Mouse (Mus musculus) fibroblast of lung, adult 2 months (primary cell): Measurements from ENCODE around the gene Zdhhc18.

ENCODE experiments used
- DNase-seq: peaks from one replicate; pipeline ENCODE4 v3.0.0-alpha.2; 2011; ENCODE audit warnings: low read depth

The Zdhhc18 gene

DNA sequence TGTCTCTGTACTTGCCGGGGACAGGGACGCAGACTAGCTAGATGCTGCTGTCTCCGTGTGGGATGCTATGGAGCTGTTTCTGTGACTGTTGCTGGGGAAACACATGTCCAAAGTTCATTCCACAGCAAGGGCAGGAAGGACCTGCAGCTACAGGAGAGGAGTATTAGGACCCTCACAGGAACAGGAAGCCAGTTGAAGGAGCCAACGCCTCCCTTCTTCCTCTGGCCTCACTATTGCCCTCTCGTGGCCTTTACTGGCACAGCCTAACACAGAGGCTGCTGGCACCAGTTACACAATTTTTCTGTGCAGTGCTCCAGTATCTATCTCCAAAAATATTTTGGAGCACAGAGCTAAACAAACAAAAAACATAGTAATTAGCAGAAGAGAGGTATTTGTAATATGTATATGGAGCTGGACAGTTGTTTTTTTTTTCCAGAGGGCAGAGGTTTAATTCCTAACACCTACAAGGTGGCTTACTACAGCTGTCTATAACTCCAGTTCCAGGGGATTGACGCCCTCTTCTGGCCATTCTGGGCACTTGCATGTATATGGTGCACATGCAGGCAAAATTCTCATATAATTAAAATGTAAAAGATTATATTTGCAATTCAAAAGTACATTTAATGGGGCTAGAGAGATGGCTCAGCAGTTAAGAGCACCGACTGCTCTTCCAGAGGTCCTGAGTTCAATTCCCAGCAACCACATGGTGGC lies at the start of gene Zdhhc18:
Zdhhc18 (minus strand) TSS at position 166 of the 711 bp plus-strand sequence.
- no peak for DNase-seq

DNA sequence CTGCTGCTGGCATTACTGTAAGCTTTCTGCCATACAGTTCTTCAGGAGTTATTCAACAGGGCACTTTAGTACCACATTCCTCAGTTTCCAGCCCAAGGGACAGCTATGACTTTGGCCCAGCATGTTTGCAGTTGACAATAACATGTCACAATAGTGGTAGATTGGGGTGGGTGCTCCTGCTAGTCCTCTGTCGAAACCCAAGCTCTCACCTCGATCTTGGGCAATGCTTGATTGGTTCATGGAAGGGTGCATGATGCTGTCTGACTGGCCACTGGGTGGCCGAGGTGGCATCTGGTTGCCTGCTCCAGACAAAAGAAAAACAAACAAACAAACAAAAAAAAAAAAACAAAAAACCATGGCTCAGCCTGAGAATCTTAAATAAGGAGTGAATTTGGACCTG lies 45.4 kb upstream of the Zdhhc18 start:
- DNase-seq, result no peak

DNA sequence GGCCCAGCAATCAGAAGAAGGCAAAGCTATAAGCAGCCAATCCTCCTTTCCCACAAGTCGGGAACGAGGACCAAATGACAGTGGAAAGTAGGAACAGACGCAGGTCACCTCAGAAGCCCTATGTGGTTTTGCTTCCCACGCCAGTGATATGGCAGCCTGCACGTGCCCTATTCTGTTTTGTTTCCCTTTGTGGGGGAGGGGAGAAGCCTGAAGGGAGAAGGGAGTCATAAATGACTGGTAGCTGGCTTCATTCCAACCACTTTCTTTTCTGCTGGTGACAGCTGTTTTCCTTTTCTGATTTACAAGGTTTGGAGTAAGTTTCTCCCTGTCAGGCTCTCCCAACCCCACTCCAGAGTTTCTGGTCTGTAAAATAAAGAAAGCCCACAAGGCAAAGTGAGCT lies 40.3 kb upstream of the Zdhhc18 start:
- DNase-seq, result no peak

DNA sequence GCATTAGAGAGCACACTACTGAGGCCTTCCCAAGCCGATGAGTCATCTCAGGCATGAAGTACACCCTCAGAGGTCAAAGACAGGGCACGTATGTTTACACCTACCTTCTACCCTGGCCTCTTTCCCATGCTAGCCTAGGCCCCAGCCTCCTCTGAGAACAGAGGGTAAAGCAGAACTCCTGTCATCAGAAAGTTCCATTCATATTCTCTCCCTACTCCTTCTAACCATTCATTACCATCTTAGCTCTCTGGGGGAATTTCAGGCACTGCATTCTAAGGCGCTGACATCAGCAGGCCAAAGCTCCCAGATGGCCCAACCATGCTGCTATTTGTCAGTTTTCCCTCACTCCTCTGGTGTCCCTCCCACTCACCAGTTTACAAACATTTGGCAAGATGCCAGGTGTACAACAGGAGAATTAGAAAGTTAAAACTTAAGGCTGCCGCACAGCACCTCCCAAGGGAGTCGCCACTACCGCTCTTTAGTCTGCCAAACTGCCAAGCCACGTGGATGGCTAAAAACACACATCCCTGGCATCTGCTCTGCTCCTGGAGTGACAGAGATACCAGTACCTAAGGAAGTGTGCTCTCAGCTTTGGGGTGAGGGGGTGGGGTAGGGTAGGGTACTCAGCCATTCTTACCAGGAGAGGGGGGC lies 38.6 kb upstream of the Zdhhc18 start:
- DNase-seq, result peak; percentile 67

DNA sequence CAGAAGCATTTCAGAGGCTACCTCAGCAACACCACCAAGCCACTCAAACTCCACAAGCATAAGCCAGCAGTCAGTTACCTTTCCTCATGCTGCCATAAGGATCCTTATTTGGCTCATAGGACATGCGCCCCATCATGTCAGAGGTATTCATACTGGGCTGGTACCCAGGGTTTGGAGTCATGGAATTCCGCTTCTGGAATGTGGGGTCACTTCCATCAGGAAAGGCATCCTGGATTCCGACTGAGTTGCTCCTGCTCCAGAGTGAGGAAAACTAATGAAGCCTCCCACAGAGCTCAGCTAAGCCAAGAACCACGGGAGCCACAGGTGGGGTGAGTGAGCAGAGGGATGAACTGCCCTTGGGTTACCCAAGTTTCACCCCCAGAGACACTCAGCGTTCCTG lies 37.2 kb upstream of the Zdhhc18 start:
- DNase-seq, result no peak

DNA sequence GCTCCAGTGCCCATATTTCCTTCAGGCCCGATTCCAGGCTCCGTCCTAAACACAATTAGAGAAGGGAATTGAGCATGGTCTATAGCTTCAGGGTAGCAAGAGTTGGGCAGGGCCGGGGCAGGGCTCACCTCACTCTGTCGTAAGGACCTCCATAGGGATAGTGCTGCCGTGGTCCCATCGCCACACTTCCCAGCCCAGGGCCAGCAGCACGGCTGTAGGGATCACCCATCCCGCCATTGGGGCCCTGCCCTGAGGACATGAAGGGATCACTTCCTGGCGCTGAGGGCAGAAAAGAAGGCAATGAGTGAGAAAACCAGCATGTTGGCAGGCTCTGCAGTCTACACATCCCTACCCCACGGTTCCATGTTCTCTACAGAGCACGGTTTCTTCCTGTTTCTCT lies 36.6 kb upstream of the Zdhhc18 start:
- no peak for DNase-seq

DNA sequence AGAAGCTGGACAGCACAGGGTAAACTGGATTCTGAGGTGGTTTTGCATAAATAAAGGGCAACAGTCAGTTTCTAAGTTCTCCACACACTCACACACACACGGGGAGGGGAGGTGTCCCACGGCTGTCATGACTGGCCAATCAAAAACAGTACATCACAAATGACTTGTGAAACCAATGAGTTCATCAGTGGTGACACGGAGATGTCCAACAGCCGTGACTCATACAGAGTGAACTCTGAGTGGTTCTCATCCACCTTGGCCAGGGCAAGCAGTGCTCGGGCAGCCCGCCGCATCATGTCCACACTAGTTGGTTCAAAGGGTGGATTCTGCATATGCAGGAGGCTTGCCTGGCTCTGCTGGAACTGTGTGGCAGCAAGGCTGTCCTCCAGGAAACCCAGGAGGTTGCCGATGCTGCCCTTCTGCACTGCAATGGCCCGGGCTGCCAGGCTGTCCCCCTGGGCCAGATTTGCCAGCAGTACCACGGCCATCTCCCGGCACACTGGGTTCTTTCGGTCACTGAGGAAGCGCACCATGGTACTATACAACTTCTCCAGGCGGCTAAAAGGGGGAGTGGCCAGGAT lies 30.3 kb upstream of the Zdhhc18 start:
- no peak for DNase-seq

DNA sequence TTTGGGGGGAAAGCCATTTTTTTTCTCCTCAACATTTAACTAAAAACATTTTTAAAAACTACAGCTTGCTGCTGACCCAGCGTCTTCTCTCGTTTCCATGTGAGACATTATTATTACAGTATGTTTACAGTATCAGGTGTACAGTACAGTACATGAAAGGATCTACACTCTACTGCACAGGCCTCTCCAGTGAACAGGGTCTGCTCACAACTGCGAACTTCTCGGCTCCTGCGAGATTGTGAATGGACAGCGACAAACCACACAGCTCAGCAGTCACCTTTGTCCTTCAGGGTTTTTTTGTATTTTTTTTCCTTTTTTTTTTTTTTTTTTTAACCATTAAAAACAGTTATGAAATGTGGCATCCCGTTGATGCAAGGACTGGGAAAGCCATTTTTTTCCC lies 29.7 kb upstream of the Zdhhc18 start:
- no peak for DNase-seq

DNA sequence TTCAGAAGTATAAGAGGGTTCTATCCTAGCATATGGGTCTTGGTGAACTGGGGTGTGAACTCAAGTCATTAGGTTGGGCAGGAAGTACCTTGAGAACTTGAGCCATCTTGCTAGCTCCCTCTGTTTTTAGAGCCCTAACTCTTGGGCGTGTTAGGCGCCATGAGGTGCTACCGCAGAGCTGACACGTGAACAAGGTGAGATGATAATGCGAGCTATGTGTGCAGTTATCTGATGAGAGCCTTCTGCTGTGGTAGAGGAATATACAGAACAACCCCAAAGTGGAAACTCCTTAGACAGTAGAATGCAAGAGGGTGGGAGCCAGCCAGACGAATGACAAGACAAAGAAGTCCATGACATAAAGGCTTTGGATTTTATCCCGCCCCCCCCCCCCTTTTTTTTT lies 27.3 kb upstream of the Zdhhc18 start:
- no peak for DNase-seq

DNA sequence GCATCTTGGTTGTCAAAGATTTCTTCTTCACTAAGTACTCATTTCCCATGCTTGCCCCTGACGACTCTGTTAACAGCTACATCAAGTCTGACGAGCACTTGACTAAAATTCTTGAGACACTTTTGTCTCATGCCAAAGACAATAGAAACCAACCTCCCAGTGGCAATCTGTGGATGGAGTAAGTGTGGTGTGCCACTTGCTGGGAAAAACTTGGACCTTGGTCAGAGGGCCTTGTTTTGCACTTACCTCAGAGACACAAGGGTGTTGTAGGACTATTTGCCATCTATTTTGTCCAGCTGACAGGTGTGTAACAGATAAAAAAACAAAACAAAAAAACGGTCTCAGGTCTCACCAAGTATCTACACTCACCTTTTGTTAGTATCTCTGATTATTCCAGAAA lies 26.2 kb upstream of the Zdhhc18 start:
- no peak for DNase-seq

DNA sequence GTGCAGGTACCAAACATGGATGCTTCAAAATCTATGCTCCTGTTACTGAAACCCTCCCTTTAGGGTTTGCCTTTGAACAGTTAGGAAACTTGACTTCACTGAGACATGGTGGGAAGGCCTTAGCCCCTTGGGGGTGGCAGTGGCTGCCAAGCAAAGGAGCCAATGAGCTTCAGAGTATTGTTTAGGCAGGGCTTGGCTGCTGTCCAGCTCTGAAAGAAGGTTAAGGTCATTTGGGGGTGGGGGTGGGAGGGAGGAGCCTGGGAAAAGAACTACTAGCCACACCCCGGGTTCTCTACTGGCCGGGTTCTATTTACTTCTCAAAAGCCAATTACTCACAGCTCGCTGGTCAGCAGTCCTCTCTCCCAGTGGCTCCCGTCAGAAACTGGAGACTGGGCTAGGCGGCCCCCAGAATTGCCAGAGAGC lies 25.7 kb upstream of the Zdhhc18 start:
- peak; percentile 62 for DNase-seq

DNA sequence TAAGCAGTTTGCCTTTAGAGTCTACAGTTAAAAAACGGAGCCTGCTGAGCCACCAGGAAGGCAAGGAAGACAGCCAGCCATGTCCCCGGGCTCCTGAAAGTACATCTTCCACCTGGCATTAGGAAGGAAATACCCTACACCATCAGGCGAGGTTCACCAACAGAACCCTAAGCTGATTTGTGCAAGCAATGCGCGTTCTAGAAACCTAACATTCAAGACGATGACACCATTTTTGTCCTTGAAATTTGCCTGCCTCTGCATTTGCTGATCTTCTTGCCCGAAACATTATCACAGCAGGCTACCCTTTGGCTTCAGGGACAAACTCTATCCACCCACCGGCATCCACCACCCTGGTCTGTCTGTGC lies 24.4 kb upstream of the Zdhhc18 start:
- no peak for DNase-seq

DNA sequence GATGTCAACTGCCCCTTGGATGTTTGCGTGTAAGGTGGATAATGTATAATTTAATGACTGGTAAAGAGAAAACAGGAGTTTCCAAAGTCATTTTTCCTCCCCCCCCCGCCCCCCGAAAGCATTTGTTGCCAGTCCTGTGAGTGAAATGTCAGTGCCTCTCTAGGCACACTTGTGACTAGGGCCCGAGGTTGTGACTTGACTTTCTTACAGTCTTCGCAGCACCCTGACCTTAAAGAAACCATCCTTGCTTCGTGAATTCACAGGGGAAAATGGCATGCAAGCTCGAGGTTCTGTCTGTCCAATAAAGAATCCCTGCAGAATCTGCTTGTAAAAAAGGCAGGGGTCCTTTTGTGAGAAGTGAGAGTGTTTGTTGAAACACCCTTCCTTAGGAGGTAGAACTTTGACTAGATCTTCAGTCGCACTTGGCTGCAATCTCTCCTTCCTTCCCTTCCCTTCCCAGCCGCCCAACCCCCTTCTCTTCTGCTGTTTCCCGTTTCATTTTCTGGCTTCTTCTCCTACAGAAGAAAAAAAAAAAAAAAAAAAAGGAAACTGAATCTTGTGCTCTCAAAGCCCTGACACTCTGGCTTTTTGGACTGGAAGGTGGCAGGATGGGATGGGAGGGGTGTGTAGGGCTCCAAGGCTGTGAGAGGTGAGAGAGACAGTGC lies 23.8 kb upstream of the Zdhhc18 start:
- DNase-seq, result no peak

DNA sequence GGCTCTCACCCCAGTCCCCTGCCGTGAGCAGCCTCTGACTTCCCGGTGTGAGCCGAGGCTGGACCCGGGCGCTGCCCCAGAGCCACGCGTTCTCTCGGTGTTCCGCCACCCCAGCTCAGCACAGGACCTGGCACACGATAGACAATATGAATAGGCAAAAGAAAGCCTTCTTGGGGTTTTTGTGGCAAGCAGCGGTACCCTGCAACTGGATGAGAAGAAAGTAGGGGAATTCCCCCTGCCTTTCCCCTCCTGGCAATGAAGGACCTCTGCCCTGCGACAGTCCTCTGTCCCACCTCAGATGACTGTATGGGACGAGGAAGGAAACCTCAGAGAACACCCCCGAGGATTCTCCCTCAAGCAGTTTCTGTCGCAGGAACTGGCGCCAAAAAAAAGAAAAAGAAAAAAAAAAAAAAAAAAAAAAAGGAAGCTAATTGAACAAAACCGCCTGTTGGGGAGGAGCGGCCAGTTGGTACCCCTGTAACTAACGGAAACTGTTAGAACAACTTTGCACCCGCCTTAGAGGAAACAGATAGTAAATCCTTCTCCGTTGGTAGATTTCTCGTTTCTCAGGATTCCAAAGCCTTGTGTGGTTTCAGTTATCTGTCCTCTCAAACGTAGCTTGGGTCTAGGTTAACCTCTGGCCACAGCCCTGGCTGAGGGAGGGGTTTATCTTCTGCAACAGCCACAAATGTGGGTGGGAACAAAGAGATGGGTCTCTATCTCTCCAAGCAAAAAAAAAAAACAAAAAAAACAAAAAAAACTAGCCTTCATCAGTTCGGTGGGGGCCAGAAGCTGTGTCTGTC lies 23.1 kb upstream of the Zdhhc18 start:
- DNase-seq, result no peak

DNA sequence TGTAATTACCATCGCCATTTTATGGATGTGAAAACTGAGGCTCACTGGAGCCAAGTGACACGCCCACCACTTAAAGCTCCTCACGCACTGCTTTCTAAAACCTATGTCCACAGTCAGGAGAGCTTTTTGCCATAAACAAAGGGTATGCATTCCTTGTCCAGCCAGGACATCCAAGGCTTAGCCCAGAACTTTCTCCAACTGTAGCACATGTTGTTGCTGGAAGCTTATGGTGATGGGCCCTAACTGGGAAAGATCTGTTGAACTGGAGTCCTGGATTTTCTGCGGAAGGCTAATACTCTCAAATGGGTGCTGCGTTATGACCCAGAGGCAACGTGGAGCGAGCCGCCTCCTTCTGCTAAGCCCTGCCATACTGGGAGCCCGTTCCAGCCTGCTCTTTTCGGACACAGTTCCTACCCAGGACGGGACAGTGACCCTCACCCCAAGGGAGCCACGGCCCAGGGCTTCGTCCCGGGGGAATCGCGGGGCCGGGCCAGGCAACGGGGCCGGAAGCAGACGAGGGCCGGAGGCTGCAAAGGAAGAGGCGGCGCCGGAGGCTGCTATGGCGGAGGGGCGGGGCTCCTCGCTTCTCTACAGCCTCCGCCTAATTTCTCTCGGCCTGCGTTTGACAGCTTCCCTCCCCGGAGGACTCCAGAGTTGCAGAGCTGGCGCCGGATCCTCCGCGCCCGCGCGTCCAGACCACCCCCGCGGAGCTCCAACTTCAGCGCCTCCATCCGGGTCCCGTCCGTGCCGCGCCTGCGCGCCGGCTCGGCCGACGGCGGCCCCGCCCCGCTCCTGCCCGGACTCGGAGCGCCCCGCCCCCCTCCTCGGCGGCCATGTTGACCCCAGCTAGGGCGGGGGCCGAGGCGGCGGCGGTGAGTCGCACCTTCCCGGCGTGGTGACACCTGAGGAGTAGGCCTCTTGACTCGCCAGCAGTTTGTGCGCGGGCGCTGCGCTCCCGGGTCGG lies 22.2 kb upstream of the Zdhhc18 start, which contains the start of gene Pigv:
Pigv (minus strand) TSS at position 767 of the 964 bp plus-strand sequence.
- no peak for DNase-seq

DNA sequence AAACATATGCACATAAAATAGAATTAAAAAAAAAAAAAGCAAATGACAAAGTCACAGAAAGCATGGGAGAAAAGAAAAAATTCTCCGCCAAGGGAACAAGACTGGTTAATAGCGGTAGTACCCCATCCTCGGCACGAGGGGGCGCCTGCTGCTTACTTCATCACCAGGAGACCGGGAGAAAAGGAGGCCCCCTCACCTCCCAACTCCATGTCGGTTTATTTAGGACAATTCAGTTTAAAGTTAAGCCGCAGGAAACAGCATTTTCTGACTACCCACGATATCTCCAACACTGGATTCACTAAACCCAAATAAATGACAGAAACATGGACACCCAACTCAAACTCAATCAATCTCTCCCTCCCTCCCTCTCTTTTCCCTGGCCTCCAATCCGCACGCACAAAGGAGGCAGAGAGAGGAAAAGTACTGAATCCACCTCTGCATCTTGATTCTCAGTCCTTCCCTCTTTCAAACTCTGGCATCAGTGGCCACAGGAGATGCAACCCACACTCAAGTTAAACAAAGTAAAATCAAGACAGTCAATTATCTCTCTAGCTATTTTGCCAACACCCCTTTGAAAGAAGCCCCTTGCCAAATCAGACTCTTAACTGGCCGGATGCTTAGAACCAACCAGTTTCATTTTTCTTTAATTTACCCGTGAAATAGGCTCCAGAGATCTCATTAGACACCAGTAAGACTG lies 21.4 kb upstream of the Zdhhc18 start:
- DNase-seq, result no peak

DNA sequence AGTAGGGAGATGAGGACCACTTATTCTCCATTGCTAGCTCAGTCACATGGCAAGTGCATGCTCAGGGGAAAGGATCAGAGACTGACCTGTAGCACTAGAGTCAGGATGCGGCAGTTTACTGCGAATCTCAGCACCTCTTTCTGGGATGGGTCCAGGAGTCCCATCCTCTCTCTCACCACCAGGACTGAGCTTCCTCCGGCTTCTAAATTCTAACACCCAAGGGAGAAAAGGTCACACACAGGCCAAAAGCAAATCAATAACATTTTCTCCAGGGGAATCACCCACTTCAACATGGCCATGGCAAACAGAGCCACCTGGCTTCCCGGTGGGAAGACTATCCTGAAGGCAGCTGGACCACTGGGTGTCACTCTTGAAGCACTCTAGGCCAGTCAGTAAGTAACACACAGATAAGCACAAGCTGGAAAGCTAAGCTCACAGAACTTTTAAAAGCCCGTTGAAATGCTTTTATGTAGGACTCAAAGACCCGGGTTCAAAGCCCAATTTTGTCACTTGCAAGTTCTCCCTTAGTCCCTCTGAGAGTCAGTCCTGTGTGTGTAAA lies 19.8 kb upstream of the Zdhhc18 start:
- no peak for DNase-seq

DNA sequence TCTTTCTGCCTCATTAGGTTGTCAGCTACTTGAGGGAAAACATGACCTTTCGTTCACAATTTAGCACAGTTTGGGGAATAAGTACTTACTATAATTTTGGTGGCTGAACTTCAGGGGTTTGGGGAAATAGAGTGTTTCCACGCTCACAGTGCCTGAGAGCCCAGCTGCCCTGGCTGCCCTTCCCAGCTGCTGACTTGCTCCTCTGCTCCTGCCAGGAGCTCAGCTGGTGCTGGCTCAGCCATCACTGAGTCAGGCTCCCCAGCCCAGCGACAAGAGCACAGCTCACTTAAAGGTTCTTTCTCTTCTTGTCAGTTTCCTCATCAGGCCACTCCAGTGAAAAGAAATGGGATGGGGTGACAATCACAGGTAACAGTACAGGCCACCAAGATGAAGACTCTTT lies 18.6 kb upstream of the Zdhhc18 start:
- no peak for DNase-seq

DNA sequence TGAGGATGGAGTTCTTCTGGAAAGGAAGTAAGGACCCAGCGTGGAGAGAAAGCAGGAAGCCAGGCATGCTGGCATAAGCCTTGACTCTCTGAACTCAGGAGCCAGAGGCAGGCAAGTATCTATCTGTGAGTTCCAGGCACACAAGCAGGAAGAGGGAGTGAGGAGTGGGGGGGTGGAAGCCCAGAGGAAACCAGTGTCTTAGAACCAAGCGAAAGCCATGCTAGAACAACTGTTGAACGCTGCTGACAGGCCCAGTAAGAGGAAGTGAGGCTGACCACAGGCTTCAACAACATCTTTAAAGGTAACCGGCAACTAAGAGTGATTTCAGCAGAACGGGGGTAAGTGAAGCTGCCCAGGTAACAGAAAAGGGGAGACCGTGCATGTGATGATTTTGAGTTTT lies 16.2 kb upstream of the Zdhhc18 start:
- no peak for DNase-seq

DNA sequence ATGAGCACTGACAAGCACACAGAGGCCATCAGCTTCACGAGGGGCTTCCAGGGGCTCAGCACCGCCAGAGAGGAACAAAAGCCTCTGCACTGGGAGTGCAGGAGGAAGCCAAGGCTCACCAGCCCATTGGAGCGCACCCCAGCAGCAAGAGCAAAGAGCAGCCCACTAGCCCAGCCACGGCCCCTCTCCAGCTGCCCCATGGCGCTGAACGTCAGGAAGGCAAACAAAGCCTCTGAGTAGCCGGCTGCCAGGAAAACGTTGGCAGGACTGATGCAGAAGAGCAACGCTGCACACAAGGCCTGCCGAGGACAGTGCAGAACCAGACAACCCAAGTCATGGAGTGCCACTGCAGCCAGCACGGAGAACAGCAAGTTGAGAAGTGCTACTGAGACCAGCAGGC lies 15.2 kb upstream of the Zdhhc18 start:
- DNase-seq, result no peak
